Mouse (Mus musculus): ENCODE results near the gene Pcca. TPM values are rescaled to one million over a fixed set of nuclear protein-coding genes. Genes with fewer than 3 reads are reported as not detected.

Gene Pcca
- polyA plus RNA-seq, 3 experiments from 2014 or later: 11.4 to 26.5 (median 20.4) TPM

DNA sequence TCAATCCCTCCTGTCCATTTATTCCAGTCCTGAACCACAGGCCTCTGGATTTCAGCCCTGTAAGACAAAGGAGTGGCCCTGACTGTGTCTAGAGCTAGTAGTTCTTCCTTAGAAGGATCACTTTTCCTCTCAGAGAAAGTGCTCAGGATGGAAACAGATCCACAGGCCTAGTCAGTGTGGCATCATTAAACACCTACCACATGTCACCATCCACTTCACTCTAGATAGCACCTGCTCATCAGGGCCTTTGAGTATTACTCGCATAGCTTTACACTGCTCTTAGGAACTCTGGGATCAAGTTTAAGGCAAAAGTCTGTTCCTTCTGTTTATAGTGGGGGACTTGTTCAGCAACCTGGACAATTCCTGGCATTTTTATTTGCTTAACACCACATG is 354.4 kb downstream of the Pcca start:
- ATAC-seq: no peak

DNA sequence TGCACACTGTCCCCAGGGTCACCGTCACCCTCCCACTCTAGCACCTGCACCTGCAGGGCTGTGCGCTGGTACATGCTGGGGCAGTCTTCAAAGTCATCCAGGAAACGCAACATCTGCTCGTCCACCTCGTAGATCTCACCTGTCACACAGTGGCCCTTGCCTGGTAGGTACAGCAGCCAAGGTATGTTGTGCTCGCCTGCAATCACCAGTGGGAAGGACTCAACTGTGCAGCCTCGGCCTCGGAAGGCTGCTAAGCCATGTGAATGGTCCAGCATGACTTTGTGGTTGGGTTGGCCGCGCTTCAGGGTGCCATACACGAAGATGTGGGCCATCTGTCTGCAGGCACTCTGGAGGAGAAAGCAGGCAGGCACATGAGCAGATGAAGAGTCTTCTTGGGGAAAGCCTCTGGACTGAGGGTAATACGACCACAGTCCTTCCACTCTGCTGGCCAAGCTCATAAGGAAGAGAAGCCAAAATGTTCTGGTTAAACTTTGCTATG is 357.4 kb downstream of the Pcca start:
- ATAC-seq: no peak

DNA sequence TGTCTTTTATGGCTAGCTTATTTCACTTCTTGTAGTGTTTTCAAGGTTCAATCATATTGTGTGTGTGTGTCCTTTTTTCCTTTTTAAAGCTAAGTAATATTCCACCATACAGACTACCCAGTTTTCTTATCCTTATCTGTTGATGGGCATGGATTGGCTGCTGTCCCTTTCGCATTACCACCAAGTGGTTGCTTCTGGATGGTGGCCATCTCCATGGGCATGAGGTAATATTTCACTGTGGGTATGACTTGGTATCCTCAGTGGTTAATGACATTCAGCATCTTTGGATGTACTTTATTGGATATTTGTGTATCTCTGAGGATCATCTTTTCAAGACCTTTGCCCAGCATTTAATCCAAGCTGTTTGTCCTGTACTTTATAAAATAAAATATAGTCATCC is 362.0 kb downstream of the Pcca start:
- ATAC-seq: no peak

DNA sequence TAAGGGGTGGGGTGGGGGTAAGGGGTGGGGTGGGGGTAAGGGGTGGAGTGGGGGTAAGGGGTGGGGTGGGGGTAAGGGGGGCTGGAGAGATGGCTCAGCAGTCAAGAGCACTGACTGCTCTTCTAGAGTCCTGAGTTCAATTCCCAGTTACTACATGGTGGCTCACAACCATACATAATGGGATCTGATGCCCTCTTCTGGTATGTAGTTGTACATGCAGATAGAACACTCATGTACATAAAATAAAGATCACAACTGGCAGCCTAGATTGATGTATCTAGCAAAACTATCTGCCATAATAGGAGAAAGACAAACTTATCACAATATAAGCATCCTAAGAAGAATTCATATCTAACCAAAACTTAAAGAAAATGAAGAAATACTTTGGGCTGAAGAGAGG is 364.4 kb downstream of the Pcca start:
- no peak for ATAC-seq

DNA sequence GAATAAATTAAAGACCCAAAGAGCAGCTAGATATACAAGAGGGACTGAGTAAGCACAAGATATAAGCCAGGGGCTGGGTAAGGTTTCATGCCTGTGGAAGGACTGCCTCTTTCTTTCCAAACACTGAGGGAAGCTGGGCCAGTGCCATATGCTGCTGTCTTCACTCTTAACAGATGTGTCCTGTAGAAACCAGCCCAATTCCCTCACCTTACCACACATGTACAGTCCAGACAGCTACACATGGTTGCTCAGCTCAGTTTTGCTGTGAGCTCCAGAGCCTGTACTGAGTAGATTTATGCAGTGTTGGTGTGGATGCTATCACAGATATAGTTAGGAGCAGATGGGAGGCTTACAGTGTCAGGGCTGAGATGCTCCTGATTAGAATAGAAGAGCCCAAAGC is 366.6 kb downstream of the Pcca start:
- no peak for ATAC-seq

DNA sequence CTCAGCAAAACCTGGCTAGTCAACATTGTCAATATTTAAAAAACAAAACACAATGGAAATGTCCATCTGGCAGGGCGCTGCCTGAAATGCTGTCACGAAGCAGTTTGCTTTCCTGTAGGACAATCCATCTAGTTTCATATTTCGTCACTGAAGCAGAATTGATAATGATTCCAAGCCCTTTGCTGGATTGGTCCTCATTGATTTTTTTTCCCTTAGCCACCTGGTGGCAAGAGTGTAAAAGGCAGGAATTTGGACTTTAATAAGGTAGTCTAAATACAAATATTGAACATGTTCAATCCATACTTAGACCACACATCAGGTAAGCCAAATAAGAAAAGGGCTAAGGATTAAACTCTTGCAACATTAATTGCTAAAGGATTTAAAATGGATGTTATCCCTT is 367.1 kb downstream of the Pcca start:
- ATAC-seq: no peak

DNA sequence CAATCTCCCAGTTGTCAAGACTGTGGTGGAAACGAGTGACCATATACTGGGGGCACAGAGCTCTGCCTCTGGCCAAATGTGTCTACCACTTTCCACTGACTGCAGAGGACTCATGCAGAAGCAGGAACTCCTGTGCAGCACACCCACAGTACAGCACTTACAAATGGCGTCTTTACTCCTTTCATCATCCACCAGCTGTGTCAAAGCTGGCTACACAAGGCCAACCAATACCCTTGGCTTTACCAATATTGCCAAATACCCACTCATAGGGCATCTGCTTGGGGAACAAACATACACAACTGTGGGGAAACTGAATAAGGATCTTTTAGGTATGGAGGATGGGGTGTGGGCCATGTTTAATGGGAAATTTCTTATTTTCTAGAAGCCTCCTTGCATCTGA is 367.6 kb downstream of the Pcca start:
- peak; percentile 45 for ATAC-seq

DNA sequence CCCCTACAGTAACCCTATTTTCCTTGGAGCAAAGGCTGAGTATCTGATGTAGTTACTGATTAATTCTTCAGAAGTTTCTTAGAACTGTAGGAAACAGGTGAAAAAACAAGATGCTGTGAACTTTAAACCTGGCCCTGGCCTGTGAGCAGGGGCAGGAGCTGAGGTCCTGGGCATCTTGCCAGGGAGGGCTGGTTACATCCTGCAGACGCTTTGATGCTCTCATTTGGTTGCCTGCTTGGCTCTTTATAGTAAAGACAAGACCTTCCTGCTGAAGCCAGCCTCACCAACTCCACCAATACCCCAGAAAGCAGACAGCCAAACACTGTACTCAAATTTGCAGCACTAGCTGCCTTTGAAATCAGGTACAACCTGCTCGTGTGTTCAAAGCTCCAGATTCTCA is 368.0 kb downstream of the Pcca start:
- peak; percentile 98 for ATAC-seq

DNA sequence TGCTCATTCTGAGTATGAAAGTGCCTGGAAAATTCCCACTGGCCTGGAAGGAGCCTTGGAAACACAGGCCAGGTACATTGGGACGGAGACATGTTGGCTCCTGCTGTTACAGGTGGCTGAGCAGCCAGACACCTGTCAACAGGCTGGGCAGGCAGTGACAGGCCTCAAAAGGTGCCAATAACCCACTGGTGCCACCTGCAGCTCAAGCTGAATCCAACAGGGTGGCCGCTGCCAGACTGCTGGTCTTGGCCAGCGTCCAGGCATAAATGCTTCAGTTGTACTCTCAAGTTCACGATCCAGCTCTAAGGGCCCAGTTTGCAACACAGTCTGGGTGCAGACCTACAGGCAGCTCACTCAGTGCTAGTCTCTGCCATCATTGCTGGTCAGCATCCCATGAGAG is 368.8 kb downstream of the Pcca start:
- no peak for ATAC-seq

DNA sequence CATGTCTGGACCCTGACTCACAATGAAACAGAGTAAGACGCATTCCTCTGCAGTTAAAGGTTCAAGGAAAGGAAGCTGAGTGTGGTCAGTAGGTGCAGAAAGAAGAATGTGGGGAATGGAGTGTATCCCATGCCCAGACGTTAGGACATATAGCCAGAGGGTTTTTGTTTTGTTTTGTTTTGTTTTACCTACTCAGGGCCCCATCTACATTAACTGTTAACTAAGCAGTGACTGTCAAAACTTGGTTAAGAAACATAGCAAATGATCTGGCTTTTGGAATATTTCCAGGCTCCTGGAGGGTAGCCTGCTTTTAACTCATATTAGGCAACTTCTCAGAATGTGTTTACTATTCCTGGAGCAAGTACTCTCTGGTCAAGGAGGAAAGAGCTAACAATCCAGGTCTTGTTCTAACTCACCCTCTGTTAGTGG is 369.8 kb downstream of the Pcca start:
- no peak for ATAC-seq

DNA sequence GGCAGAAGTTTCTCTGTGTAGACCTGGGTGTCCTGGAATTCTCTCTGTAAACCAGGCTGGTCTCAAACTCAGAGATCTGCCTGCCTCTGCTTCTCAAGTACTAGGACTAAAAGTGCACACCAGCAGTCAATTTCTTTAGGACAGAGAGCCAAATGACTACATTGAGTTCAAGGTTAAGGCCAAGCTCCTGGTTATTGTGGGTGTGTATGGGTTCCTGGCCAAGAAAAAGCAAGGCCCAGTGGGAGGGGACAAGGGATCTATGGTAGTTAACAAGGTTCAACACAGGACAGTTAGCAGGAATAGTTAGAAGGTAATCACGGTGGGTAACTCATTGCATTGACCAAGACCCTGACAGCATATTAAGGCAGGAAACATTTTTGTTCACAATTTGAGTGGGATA is 370.9 kb downstream of the Pcca start:
- ATAC-seq: no peak

DNA sequence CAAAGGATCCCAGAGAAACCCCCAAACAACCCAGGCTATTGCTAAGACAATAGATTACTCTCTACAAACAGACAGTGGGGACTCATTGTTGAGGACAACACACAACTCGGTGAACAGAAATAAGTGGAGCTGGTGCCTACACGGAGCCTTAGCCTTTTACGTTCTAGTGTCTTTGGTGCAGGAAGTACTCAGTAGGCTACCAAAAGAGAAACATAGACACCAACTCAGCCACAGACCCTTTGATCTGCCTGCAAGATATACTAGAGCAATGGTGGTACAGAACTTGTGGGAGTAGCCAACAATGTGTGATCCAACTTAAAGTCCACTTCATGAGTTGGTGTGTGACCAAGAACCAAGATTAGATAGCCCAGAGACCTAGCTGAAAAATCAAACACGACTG is 374.0 kb downstream of the Pcca start:
- peak; percentile 85 for ATAC-seq

DNA sequence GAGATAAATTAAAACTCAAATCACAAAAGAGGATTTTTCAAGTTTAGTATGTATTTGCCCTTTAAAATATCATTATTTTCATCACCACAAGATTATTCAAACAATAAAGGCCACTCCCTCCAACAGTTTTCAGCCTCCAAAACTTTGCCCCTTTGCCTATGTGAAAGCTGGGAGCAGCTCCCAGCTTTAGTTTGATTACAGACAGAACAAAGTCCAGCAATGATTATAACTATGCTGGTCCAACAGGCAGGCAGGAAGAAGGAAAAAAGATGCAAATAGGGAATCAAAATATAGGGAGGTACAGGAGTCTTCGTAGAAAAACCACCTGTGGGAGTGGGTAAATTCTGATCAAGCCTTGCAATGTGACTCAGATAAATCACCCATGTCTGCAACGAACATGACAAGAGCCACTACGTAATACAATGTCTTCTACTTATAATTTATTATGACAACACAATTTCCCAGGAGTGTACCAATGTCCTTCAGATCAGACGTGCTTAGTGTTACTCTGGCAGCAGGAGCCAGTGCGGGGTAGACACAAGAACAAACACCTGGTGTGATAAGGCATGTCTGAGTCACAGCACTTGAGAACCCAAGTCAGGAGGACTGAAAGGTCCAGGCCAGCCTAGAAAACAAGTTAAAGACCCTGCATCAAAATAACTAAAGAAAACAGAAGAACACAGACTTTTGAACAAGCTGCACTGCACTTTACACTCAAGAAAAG is 375.4 kb downstream of the Pcca start:
- no peak for ATAC-seq

DNA sequence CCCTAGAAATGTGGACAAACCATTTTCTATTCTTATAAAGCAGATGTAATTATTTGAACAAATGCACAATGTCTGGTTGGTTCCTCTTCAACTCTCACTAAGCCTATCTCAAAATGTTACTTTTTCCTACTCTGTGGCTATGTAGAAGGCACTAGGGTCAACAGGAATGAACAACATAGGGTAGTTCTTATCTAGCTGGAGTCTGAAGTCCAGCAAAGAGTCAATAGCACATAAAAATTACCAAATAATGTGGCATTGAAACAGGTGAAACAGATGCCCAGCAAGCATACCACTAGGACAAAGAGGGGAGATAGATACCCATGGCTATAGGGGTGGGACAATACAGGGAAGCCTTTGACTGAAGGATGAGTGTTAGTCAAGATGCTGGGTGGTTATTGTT is 377.1 kb downstream of the Pcca start:
- ATAC-seq: no peak

DNA sequence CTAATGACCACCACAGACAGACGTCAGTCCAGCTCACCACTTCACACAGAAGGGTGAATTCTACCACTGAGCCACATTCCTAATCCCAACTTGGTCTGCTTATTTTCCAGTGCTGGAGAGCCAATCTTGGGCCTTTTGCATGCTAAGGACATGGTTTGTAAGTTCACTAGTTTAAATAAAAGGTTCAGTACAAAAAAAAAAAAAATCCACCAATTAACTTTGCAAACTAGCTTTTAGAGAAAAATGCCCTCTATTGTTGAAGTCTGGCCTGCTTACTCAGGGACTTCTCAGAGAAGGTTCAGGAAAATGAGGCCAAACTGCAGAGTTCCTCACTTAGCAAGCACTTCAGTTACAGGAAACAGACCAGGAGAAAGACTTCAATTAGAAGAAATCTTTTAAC is 378.0 kb downstream of the Pcca start:
- ATAC-seq: no peak

DNA sequence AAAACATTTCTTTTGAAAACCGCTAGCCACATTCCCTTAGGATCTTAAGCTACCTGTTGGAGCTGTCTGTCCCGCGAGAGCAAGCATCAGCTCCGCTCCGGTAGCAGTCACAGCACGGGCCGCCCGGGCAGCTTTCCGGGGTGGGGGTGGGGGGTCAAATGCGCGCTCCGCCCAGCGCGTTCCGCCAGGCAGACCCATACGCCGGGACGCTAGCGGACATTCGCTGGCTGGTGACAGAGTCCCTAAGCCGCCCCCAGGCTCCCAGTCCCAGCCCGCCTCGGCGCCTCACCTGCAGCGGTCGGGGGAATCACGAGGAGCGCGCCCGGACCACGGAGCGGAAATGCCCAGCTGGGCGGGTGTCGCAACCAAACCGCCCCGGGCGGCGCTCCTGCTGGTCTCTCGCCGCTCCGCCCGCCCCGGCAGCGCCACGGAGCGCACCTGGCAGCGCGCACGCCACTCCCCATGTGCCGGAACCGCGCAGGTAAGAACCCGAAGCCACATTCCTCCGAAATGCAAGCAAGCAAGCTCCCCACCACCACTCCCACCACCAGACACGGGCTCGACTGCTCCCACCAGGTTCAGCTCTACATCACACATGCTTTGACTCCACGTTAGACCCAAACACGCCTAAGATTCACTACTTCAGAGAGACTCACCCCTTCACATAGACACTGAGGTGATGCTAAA is 378.8 kb downstream of the Pcca start:
- peak; percentile 63 for ATAC-seq

DNA sequence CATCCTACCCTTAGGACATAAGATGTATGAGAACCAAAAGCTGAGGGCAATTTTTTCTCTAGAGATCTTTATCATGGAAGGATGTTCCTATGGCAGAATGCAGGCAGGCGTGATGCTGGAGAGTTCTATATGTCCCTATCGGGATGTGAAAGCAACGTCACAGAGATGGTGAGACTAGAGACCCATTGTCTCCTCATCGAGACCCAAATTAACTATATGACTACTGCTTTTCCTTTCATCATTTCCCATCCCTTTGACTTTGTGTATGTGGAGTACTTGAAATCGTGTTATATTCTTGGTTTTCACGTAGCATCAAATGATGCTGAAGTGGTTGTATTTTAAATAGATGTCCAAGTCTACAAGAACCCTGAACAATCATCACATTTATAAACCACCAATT is 379.5 kb downstream of the Pcca start, which contains the start of gene Ggact:
Gene Ggact (minus strand): TSS at position 101 of the 400 bp plus-strand sequence.
- ATAC-seq: no peak

DNA sequence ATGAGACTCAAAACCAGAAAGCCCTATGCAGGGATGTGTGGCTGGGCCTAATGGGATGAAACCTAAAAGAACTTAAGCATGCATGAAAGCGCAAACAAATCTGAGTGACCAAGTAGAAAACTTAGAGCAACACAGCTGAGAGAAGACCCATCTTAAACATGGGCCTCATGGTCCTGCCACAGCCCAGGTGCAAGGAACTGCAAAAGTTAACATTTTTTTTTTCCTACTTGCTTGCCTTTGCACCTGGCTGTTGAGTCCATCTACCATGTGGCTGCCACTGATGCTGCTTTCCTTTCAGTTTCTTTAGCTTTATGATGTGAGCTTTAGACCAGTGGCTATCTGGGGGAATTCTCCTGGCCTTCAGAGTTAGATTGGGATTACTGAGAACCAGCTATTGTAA is 383.6 kb downstream of the Pcca start:
- ATAC-seq: no peak

DNA sequence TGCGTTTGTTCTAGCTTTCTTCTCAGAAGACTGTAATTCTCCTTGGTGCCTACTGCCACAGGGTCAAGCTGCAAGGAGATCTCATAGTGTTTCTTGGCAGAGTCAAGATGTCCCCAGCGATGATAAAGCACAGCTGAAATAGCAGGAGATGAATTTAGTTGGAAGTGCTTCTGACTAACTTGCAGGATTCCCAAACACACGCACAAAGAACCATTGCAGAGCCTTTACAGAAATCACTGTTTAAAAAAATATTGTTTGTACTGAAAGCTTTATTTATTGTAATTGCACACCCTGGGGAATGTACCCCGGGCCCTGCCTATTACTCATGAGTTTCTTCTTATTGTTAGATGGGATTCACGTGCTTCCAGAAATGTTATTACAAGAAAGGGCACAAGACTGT is 385.9 kb downstream of the Pcca start:
- ATAC-seq: no peak

DNA sequence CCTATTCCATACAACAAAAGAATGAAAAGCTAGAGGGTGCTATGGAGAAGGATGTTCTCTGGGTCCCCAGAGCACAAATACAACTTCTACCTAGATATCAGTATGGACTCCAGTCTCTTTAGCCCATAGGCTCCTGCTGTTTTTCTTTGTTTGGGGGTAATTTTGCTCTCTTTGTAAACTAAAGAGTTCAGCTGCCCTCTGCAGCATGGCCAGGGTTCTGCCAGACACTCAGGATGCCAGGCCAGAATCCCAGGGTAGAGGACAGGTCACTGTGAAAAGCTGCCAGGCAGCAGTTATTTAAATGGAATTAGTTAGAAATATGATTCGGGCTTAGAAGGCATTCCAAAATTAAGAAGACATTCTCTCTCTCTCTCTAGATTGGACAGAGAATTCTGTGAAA is 402.3 kb downstream of the Pcca start:
- no peak for ATAC-seq
